Mouse (Mus musculus) liver, adult 2 months (tissue): Measurements from ENCODE around the gene Nf1.

Source experiments
- CTCF ChIP-seq: fragments of 200-500 bp; IDR thresholded peaks from 2 replicates; pipeline ENCODE4 v1.5.1; 2011; ENCODE audit warnings: low read depth, low read length, control low read depth
- POLR2A ChIP-seq: fragments of 200-500 bp; IDR thresholded peaks from 2 replicates; pipeline ENCODE4 v1.6.1; 2011; ENCODE audit warnings: low read length, control low read depth; ENCODE audit not compliant: insufficient read depth; ENCODE audit errors: extremely low read depth

DNA sequence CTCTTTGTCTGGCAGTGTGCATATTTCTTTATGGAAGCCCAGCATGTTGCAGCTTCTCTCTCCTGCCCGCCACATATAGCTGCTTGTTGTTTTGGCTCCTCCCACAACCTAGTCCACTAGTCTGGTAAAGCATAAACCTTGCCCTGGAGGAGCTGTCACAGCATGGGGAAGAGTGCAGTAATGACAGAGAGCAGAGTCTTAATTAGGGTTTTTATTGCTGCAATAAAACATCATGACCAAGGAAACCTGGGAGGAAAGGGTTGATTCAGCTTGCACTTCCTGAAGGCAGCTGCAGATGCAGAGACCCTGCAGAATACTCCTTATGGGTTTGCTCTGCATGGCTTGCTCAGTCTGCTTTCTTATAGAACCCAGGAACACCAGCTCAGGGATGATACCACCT is 45.5 kb upstream of the Nf1 start:
- TF ChIP-seq CTCF: no peak
- no peak for TF ChIP-seq POLR2A
